Mouse (Mus musculus): Measurements from ENCODE around the gene Olfr478. TPM values are rescaled to one million over a fixed set of nuclear protein-coding genes. Genes with fewer than 3 reads are reported as not detected.
"Not testable (repeated sequence)": the region's sequence is repeated elsewhere in the genome, so short reads cannot be mapped to it uniquely, and the experiment has no call there.

The Olfr478 gene
- total RNA-seq (2021) (not detected), polyA plus RNA-seq (2012; rRNA removed) (not detected in 2 replicates)
- long read RNA-seq: 0 reads

DNA sequence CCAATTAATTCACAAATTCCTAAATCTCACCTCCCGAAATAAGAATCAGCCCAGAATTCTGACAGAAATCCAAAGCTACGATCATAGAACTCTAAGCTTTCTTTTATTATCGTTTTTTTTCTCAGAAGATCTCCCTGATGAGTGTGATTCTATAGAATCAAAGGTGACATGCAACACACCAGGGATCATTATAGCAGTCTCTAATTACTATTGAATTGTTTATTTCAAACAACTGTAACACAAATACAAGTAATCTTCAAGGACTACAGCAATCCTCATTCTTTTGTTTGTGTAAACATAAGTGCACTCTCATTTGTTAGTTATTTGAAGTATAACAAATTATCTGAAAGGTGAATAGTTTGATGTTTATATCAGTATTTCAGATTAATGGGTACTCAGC is at the start of gene Olfr478:
TSS of gene Olfr478 (minus strand) at position 101 of the 400 bp plus-strand sequence.
- DNase-seq: no peak

- no peak for DNase-seq
Measured at GRCm38 (mm10) chr7:108079555-108079954, 45.8 kb upstream of the Olfr478 start, which contains the start of gene Olfr481. Gene Olfr481, plus strand, starts transcription at chr7:108079855.

DNA sequence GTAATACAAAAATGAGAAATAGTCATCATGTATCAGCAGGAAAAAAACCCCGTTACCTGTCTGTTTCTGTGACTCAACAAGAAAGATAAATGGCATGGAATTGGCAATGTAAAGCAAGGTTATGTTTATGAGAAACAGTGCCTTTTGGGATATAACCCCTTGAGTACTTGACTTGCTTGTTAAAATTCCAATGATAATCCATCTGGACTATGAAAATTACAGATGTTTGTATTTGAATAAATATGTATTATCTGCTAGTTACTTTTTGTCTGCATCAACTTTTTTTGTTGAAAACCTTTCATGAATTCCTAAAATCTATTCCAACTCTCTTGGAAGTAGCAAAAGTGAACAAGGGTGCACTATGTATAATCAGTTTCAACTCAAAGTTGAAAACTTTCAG is 33.5 kb upstream of the Olfr478 start, which contains the start of gene Olfr480:
TSS of gene Olfr480 (minus strand) at position 101 of the 400 bp plus-strand sequence.
- DNase-seq: no peak

GRCm38 (mm10) chr7:108050393-108050792 is 16.6 kb upstream of the Olfr478 start, which contains the start of gene Olfr479:
Gene Olfr479, plus strand, starts transcription at chr7:108050693.
- no peak for DNase-seq

DNA sequence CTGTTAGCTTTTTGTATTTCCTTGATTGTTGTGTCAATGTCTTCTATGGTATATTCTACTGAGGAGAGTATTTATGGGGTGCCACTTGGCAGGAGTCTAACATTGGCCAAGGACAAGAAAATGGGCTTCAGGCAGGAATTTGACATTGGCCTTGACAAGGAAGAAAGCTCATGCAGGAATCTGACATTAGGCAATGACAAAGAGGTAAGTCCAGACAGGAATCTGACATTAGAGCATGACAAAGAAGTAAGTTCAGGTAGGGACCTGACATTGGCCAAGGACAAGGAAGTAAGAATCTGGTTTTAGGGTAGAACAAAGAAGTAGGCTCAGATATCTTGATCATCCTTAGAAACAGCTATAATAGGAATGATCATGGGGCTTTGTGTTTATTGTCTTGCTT is 19.5 kb downstream of the Olfr478 start:
- DNase-seq: not testable (repeated sequence)

DNA sequence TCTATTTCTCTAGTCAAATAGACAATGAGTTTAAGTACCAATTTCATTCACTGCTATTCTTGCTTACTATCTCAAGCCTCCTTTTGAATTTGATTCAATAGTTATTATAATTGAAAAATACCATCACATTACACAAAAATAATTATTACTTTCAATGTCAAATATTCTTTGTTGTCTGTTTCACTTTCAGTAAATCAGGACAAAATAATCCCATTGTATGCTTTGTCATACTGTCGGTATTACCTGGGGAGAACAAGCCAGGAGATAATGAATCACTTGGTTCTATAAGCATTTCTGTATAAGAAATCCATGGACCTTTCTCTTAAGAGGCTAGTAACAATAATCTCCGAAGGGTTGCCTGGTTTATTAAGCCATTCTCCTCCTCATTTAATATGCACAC is 47.4 kb downstream of the Olfr478 start, which contains the start of gene Olfr477:
TSS of gene Olfr477 (plus strand) at position 301 of the 400 bp plus-strand sequence.
- DNase-seq: no peak

Other genes starting within 250 kb of the Olfr478 start
- gene Ovch2, start 232.8 kb downstream of the Olfr478 start, total RNA-seq (2021): not detected
- gene Ovch2, start 232.8 kb downstream of the Olfr478 start, polyA plus RNA-seq (2012; rRNA removed): not detected in 2 replicates
- gene Olfr467, start 221.7 kb downstream of the Olfr478 start, total RNA-seq (2021): not detected
- not detected in 2 replicates for gene Olfr467, start 221.7 kb downstream of the Olfr478 start, polyA plus RNA-seq (2012; rRNA removed)
- gene Olfr469, start 208.4 kb downstream of the Olfr478 start, total RNA-seq (2021): not detected
- gene Olfr469, start 208.4 kb downstream of the Olfr478 start, polyA plus RNA-seq (2012; rRNA removed): not detected in 2 replicates
- not detected for gene Olfr470, start 186.5 kb downstream of the Olfr478 start, total RNA-seq (2021)
- not detected in 2 replicates for gene Olfr470, start 186.5 kb downstream of the Olfr478 start, polyA plus RNA-seq (2012; rRNA removed)
- not detected for gene Olfr472, start 136.1 kb downstream of the Olfr478 start, total RNA-seq (2021)
- gene Olfr472, start 136.1 kb downstream of the Olfr478 start, polyA plus RNA-seq (2012; rRNA removed): not detected in 2 replicates
- gene Olfr473, start 103.5 kb downstream of the Olfr478 start, total RNA-seq (2021): not detected
- not detected in 2 replicates for gene Olfr473, start 103.5 kb downstream of the Olfr478 start, polyA plus RNA-seq (2012; rRNA removed)
- not detected for gene Olfr474, start 79.3 kb downstream of the Olfr478 start, total RNA-seq (2021)
- not detected in 2 replicates for gene Olfr474, start 79.3 kb downstream of the Olfr478 start, polyA plus RNA-seq (2012; rRNA removed)
- not detected for gene Olfr476, start 69.2 kb downstream of the Olfr478 start, total RNA-seq (2021)
- not detected in 2 replicates for gene Olfr476, start 69.2 kb downstream of the Olfr478 start, polyA plus RNA-seq (2012; rRNA removed)
- gene Olfr477, start 47.3 kb downstream of the Olfr478 start, total RNA-seq (2021): not detected
- gene Olfr477, start 47.3 kb downstream of the Olfr478 start, polyA plus RNA-seq (2012; rRNA removed): not detected in 2 replicates
- gene Olfr479, start 16.7 kb upstream of the Olfr478 start, total RNA-seq (2021): not detected
- gene Olfr479, start 16.7 kb upstream of the Olfr478 start, polyA plus RNA-seq (2012; rRNA removed): not detected in 2 replicates
- gene Olfr480, start 33.4 kb upstream of the Olfr478 start, total RNA-seq (2021): not detected
- not detected in 2 replicates for gene Olfr480, start 33.4 kb upstream of the Olfr478 start, polyA plus RNA-seq (2012; rRNA removed)
- not detected for gene Olfr481, start 45.9 kb upstream of the Olfr478 start, total RNA-seq (2021)
- gene Olfr481, start 45.9 kb upstream of the Olfr478 start, polyA plus RNA-seq (2012; rRNA removed): not detected in 2 replicates
- 1 to 10 TPM; 1.5 to 3.5 TPM for gene Olfr482, start 63.6 kb upstream of the Olfr478 start, total RNA-seq (2021)
- gene Olfr482, start 63.6 kb upstream of the Olfr478 start, polyA plus RNA-seq (2012; rRNA removed): not detected in 2 replicates
- not detected for gene Olfr483, start 66.9 kb upstream of the Olfr478 start, total RNA-seq (2021)
- not detected in 2 replicates for gene Olfr483, start 66.9 kb upstream of the Olfr478 start, polyA plus RNA-seq (2012; rRNA removed)
- gene Olfr484, start 93.5 kb upstream of the Olfr478 start, total RNA-seq (2021): not detected
- gene Olfr484, start 93.5 kb upstream of the Olfr478 start, polyA plus RNA-seq (2012; rRNA removed): not detected in 2 replicates
- not detected for gene Olfr485, start 125.9 kb upstream of the Olfr478 start, total RNA-seq (2021)
- not detected in 2 replicates for gene Olfr485, start 125.9 kb upstream of the Olfr478 start, polyA plus RNA-seq (2012; rRNA removed)
- gene Olfr486, start 138.8 kb upstream of the Olfr478 start, total RNA-seq (2021): not detected
- not detected in 2 replicates for gene Olfr486, start 138.8 kb upstream of the Olfr478 start, polyA plus RNA-seq (2012; rRNA removed)
- gene Olfr487, start 180.6 kb upstream of the Olfr478 start, total RNA-seq (2021): not detected
- not detected in 2 replicates for gene Olfr487, start 180.6 kb upstream of the Olfr478 start, polyA plus RNA-seq (2012; rRNA removed)
- not detected for gene Olfr488, start 224.4 kb upstream of the Olfr478 start, total RNA-seq (2021)
- gene Olfr488, start 224.4 kb upstream of the Olfr478 start, polyA plus RNA-seq (2012; rRNA removed): not detected in 2 replicates

Measured in adrenal gland, adult 2 months (tissue).